Mouse (Mus musculus): ENCODE data around the gene Fam129a. TPM values are rescaled to one million over a fixed set of nuclear protein-coding genes. Genes with fewer than 3 reads are reported as not detected.

Fam129a gene
- polyA plus RNA-seq, 1 experiment: 22.4 TPM

- no peak for TF ChIP-seq POLR2A (IDR thresholded peaks at IDR 0.05; ENCODE audit: borderline replicate concordance, extremely low read depth, low read depth, low read length)
- no peak for TF ChIP-seq CTCF (IDR thresholded peaks at IDR 0.05; ENCODE audit: insufficient read depth, low read length)
- WGBS: 75% methylated on average over 9 of the region's 9 CpGs
- DNase-seq: no peak
- peaks cover 2% of the 10 kb centered on the region; the same call in 1 of the 2 replicates for H3K4me1 ChIP-seq (ENCODE audit: control insufficient read depth, insufficient read depth, low read length)
- H3K4me3 ChIP-seq (replicated peaks; ENCODE audit: extremely low read depth, low read depth, low read length): no peak overlapping the region
Observed at GRCm38 (mm10) chr1:151670006-151670591, 99.1 kb downstream of the Fam129a start.

DNA sequence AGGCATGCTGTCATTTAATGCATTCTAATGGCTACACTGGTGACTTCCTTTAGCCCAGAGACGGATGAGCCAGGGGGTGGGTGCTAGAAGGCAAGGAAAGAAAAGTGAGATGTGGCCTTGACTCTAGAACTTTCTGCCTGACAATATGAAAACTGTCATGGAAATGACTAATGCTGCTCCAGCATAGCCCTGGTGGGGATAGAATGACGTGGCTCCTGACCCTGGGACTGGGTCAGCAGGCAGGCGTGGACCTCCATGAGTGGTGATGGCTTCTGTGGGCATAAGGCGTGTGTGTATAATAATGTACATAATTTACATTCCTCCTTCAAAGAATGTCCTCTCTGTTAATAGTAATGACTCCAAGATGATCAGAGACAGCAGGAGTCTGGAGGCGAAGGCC is 104.7 kb downstream of the Fam129a start:
- peaks cover 5% of the 10 kb centered on the region; the same call in 1 of the 2 replicates for H3K4me1 ChIP-seq (ENCODE audit: control insufficient read depth, insufficient read depth, low read length)
- no peak overlapping the region for H3K4me3 ChIP-seq (replicated peaks; ENCODE audit: extremely low read depth, low read depth, low read length)
- DNase-seq: no peak
- WGBS: 72% methylated on average over 5 of the region's 5 CpGs
- TF ChIP-seq CTCF (IDR thresholded peaks at IDR 0.05; ENCODE audit: insufficient read depth, low read length) (no peak), POLR2A (IDR thresholded peaks at IDR 0.05; ENCODE audit: borderline replicate concordance, extremely low read depth, low read depth, low read length) (no peak)

DNA sequence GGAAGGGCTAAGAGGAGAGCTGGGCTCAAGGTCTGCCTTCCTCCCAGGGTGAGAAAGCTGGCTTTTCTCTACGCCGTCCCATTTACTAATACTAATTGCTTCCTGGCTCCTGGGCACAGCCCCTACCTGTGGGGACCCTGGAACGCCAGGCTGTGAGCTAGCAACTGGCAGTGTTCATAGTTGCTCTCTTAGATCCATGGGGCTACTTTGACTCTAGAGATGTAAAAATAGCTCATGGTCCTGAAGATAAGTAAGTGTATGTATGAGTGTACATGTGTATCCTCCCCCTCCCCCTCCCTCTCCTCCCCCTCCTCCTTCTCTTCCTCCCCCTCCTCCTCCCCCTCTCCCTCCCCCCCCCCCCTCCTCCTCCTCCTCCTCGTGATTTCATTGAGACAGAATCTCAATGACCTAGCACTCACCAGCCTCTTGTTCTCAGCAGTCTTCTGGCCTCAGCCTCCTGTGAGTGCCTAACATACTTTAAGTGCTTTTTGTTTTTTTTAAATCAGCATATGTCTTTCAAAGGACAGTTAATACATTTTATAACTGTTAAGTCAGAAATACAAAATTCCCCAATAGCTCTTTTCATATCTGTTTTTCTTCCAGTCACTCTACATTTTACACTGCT is 106.3 kb downstream of the Fam129a start:
- 44% methylated on average over 4 of the region's 4 CpGs for WGBS
- TF ChIP-seq POLR2A (IDR thresholded peaks at IDR 0.05; ENCODE audit: borderline replicate concordance, extremely low read depth, low read depth, low read length) (no peak), CTCF (IDR thresholded peaks at IDR 0.05; ENCODE audit: insufficient read depth, low read length) (no peak)
- H3K4me1 ChIP-seq (ENCODE audit: control insufficient read depth, insufficient read depth, low read length): peaks cover 5% of the 10 kb centered on the region; the same call in 1 of the 2 replicates
- DNase-seq: no peak
- H3K4me3 ChIP-seq (replicated peaks; ENCODE audit: extremely low read depth, low read depth, low read length): no peak overlapping the region

GRCm38 (mm10) chr1:151677975-151678374 is 107.0 kb downstream of the Fam129a start:
- no peak for DNase-seq
- 38% methylated on average over 4 of the region's 4 CpGs for WGBS
- no peak for TF ChIP-seq POLR2A (IDR thresholded peaks at IDR 0.05; ENCODE audit: borderline replicate concordance, extremely low read depth, low read depth, low read length)
- no peak for TF ChIP-seq CTCF (IDR thresholded peaks at IDR 0.05; ENCODE audit: insufficient read depth, low read length)
- peaks cover 5% of the 10 kb centered on the region; the same call in 1 of the 2 replicates for H3K4me1 ChIP-seq (ENCODE audit: control insufficient read depth, insufficient read depth, low read length)
- H3K4me3 ChIP-seq (replicated peaks; ENCODE audit: extremely low read depth, low read depth, low read length): no peak overlapping the region

- H3K4me3 ChIP-seq (replicated peaks; ENCODE audit: extremely low read depth, low read depth, low read length): no peak overlapping the region
- WGBS: 78% methylated on average over 7 of the region's 7 CpGs
- no peak for TF ChIP-seq CTCF (IDR thresholded peaks at IDR 0.05; ENCODE audit: insufficient read depth, low read length)
- no peak for TF ChIP-seq POLR2A (IDR thresholded peaks at IDR 0.05; ENCODE audit: borderline replicate concordance, extremely low read depth, low read depth, low read length)
- H3K4me1 ChIP-seq (ENCODE audit: control insufficient read depth, insufficient read depth, low read length): peaks cover 5% of the 10 kb centered on the region; the same call in 1 of the 2 replicates
- DNase-seq: no peak
Observed at GRCm38 (mm10) chr1:151679153-151679552, 108.2 kb downstream of the Fam129a start.

GRCm38 (mm10) chr1:151679883-151680613 is 109.1 kb downstream of the Fam129a start:
- WGBS: 91% methylated on average over 4 of the region's 4 CpGs
- no peak overlapping the region for H3K4me3 ChIP-seq (replicated peaks; ENCODE audit: extremely low read depth, low read depth, low read length)
- no peak for DNase-seq
- H3K4me1 ChIP-seq (ENCODE audit: control insufficient read depth, insufficient read depth, low read length): peaks cover 7% of the 10 kb centered on the region
- no peak for TF ChIP-seq POLR2A (IDR thresholded peaks at IDR 0.05; ENCODE audit: borderline replicate concordance, extremely low read depth, low read depth, low read length)
- no peak for TF ChIP-seq CTCF (IDR thresholded peaks at IDR 0.05; ENCODE audit: insufficient read depth, low read length)

GRCm38 (mm10) chr1:151680971-151681370 is 110.0 kb downstream of the Fam129a start:
- DNase-seq: no peak
- WGBS: 92% methylated on average over 3 of the region's 3 CpGs
- no peak overlapping the region for H3K4me3 ChIP-seq (replicated peaks; ENCODE audit: extremely low read depth, low read depth, low read length)
- TF ChIP-seq POLR2A (IDR thresholded peaks at IDR 0.05; ENCODE audit: borderline replicate concordance, extremely low read depth, low read depth, low read length) (no peak), CTCF (IDR thresholded peaks at IDR 0.05; ENCODE audit: insufficient read depth, low read length) (no peak)
- peaks cover 8% of the 10 kb centered on the region for H3K4me1 ChIP-seq (ENCODE audit: control insufficient read depth, insufficient read depth, low read length)

DNA sequence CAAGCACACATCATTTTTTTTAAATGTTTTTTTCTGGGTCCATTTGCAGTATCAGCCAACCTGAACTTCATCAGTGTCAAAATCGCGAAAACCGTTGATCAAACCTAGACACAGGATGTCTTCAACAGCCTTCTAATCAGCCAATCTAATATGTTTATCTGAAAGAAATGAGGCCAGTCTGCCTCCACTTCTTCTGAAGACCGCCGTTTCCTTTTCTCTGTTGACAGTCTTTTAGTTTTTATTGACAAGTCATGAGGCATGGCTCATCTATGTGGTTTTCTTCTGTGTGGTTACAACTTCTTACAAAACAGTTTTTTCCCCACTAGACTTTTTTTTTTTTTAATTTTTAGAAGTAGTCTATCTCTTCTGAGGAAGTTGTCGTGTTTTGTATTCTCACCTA is 111.9 kb downstream of the Fam129a start:
- TF ChIP-seq POLR2A (IDR thresholded peaks at IDR 0.05; ENCODE audit: borderline replicate concordance, extremely low read depth, low read depth, low read length) (no peak), CTCF (IDR thresholded peaks at IDR 0.05; ENCODE audit: insufficient read depth, low read length) (no peak)
- H3K4me1 ChIP-seq (ENCODE audit: control insufficient read depth, insufficient read depth, low read length): peaks cover 9% of the 10 kb centered on the region
- 60% methylated on average over 6 of the region's 6 CpGs for WGBS
- no peak overlapping the region for H3K4me3 ChIP-seq (replicated peaks; ENCODE audit: extremely low read depth, low read depth, low read length)
- DNase-seq: no peak

GRCm38 (mm10) chr1:151684451-151684892 is 113.5 kb downstream of the Fam129a start:
- TF ChIP-seq CTCF (IDR thresholded peaks at IDR 0.05; ENCODE audit: insufficient read depth, low read length) (no peak), POLR2A (IDR thresholded peaks at IDR 0.05; ENCODE audit: borderline replicate concordance, extremely low read depth, low read depth, low read length) (no peak)
- 78% methylated on average over 7 of the region's 7 CpGs for WGBS
- no peak for DNase-seq
- peaks cover 13% of the 10 kb centered on the region for H3K4me1 ChIP-seq (ENCODE audit: control insufficient read depth, insufficient read depth, low read length)
- no peak overlapping the region for H3K4me3 ChIP-seq (replicated peaks; ENCODE audit: extremely low read depth, low read depth, low read length)
